9 mouse cellular contexts compared by ENCODE assay signal in the genomic region with DNA sequence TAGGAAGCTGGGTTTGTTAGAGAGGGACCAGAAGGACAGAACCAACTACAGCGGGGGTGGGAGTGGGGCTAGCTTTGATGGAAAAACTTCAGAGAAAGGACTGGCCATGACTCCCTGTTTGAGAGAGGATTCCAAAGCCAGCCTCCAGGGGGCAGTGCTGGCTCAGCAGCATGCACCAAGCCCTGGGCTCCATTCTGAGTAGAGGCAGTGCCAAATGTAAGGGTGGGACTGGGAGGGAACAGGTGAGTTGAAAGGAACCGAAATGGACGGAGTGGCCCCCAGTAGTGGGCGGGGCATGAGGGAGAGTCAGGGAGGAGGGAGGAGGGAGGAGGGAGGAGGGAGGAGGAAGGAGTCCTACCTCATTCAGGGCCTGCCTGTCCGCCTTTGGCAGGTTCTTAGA. TPM values are rescaled to one million over a fixed set of nuclear protein-coding genes. Genes with fewer than 3 reads are reported as not detected.
DNase-seq lines count a peak whose midpoint lies in the region; ATAC-seq and TF ChIP-seq lines count a peak whose summit lies in the region.
"Had no signal": no experiment of that assay in that cellular context is flagged by ENCODE, and none has a peak within 500 bp of the region (broad histone marks: within the 10 kb centered on the region; RNA-seq: fewer than 3 reads in every experiment).

No protein-coding gene starts in this region.

- H3K9me3 ChIP-seq in hindbrain, embryonic 10.5 days, result no peaks in the 10 kb centered on the region
- no peaks in the 10 kb centered on the region for H3K9me3 ChIP-seq in hindbrain, embryonic 16.5 days (ENCODE audit: control insufficient read depth, low read length)
- H3K9me3 ChIP-seq: embryonic facial prominence, embryonic 12.5 days had no signal

- H3K27ac ChIP-seq in hindbrain, embryonic 10.5 days, result no peak overlapping the region
- H3K27ac ChIP-seq in hindbrain, embryonic 16.5 days (ENCODE audit: low read depth, low read length), result no peak overlapping the region
- H3K27ac ChIP-seq in olfactory bulb, adult 2 months (ENCODE audit: insufficient read depth, low read depth, low read length), result no peak overlapping the region
- H3K27ac ChIP-seq: embryonic facial prominence, embryonic 12.5 days had no signal

- peak; percentile 55 for DNase-seq in hindbrain, embryonic 10.5 days (ENCODE audit: low spot score)
- DNase-seq in A20 (ENCODE audit: low read depth, low spot score) (peak; percentile 52), MN1 (ENCODE audit: low spot score) (peak; percentile 59)
- DNase-seq in cerebellum, postnatal 25 days, result peak; percentile 72 to 83
- peak; percentile 59 to 71 for DNase-seq in left cerebral cortex, postnatal 25 days (ENCODE audit: low spot score in 2 of 2)
- no peak for DNase-seq in gastrocnemius, postnatal 4 days (ENCODE audit: low spot score in 2 of 2)

- WGBS in hindbrain, embryonic 10.5 days, result 17% methylated on average over 5 of the region's 5 CpGs
- 24% methylated on average over 5 of the region's 5 CpGs for WGBS in hindbrain, embryonic 16.5 days
- WGBS in olfactory bulb, adult 2 months, result 24% methylated on average over 4 of the region's 5 CpGs

- H3K36me3 ChIP-seq in hindbrain, embryonic 10.5 days, result peaks cover 63% of the 10 kb centered on the region
- peaks cover 39% of the 10 kb centered on the region for H3K36me3 ChIP-seq in hindbrain, embryonic 16.5 days (ENCODE audit: control insufficient read depth, insufficient read depth, low read length)

- intact Hi-C loops in left cerebral cortex, postnatal 25 days (cut with DNase I), result loop anchor here (5.0 kb wide), 1 partner anchor 52 kb away; the partner anchor contains the start of gene Prodh2

- H3K4me1 ChIP-seq in hindbrain, embryonic 10.5 days (replicated peaks), result peaks cover 31% of the 10 kb centered on the region
- peaks cover 10% of the 10 kb centered on the region for H3K4me1 ChIP-seq in hindbrain, embryonic 16.5 days (ENCODE audit: control insufficient read depth, insufficient read depth, low read depth, low read length)
- H3K4me1 ChIP-seq in olfactory bulb, adult 2 months (ENCODE audit: control insufficient read depth, insufficient read depth, low read length), result peaks cover 37% of the 10 kb centered on the region

- peaks cover 81% of the 10 kb centered on the region for H3K27me3 ChIP-seq in hindbrain, embryonic 10.5 days (ENCODE audit: insufficient read depth, poor library complexity, severe bottlenecking)
- H3K27me3 ChIP-seq in hindbrain, embryonic 16.5 days (replicated peaks; ENCODE audit: control insufficient read depth, insufficient read depth, low read length), result no peaks in the 10 kb centered on the region

- no peak overlapping the region for H3K9ac ChIP-seq in hindbrain, embryonic 16.5 days (ENCODE audit: low read depth, low read length)
- H3K9ac ChIP-seq: embryonic facial prominence, embryonic 12.5 days had no signal

- TF ChIP-seq CTCF in olfactory bulb, adult 2 months (IDR thresholded peaks at IDR 0.05; ENCODE audit: insufficient read depth, low read depth, low read length), result peak; percentile 77

- H3K4me2 ChIP-seq in hindbrain, embryonic 16.5 days (ENCODE audit: low read length), result no peak overlapping the region
- H3K4me2 ChIP-seq: embryonic facial prominence, embryonic 12.5 days had no signal

- ATAC-seq in hindbrain, embryonic 16.5 days, result no peak

- TF ChIP-seq POLR2A in olfactory bulb, adult 2 months (IDR thresholded peaks at IDR 0.05; ENCODE audit: insufficient read depth, low read depth, low read length), result no peak

- no peak overlapping the region for H3K4me3 ChIP-seq in hindbrain, embryonic 10.5 days
- no peak overlapping the region for H3K4me3 ChIP-seq in hindbrain, embryonic 16.5 days (ENCODE audit: low read length)
- no peak overlapping the region for H3K4me3 ChIP-seq in olfactory bulb, adult 2 months (ENCODE audit: insufficient read depth, low read depth, low read length)
- H3K4me3 ChIP-seq: embryonic facial prominence, embryonic 12.5 days had no signal

RNA-seq across cellular contexts. Expression of gene Aplp1, which starts 4.6 kb away (rescaled TPM):
- polyA plus RNA-seq in hindbrain, embryonic 10.5 days (2016; fragmentation: Nextera tagmentation; extraction: Ambion mirVana), result 69.7 and 184 TPM in 2 replicates
- 742 and 752 TPM in 2 replicates for polyA plus RNA-seq in hindbrain, embryonic 16.5 days (2015; fragmentation: Nextera tagmentation; extraction: Ambion mirVana)
- total RNA-seq in left cerebral cortex, postnatal 25 days (2021), result 1,000 to 10,000 TPM; 1,270 to 1,289 TPM
- 174 TPM in 1 of 2 replicates, not detected in the other for polyA plus RNA-seq in olfactory bulb, adult 2 months (2012; ENCODE audit: insufficient read depth, insufficient read length, low replicate concordance, missing spikeins)
- total RNA-seq in gastrocnemius, postnatal 4 days (2021), result 1 to 10 TPM; 3.5 to 4.2 TPM

RNA-seq across cellular contexts. Expression of gene Kirrel2, which starts 16.8 kb away (rescaled TPM):
- polyA plus RNA-seq in hindbrain, embryonic 10.5 days (2016; fragmentation: Nextera tagmentation; extraction: Ambion mirVana), result 11.8 and 35.0 TPM in 2 replicates
- polyA plus RNA-seq in hindbrain, embryonic 16.5 days (2015; fragmentation: Nextera tagmentation; extraction: Ambion mirVana), result 3.0 and 4.2 TPM in 2 replicates
- 10 to 100 TPM; 11.4 to 11.7 TPM for total RNA-seq in left cerebral cortex, postnatal 25 days (2021)
- not detected in 2 replicates for polyA plus RNA-seq in olfactory bulb, adult 2 months (2012; ENCODE audit: insufficient read depth, insufficient read length, low replicate concordance, missing spikeins)
- under 1 TPM; 0.39 to 0.93 TPM for total RNA-seq in gastrocnemius, postnatal 4 days (2021)

RNA-seq across cellular contexts. Expression of gene Nphs1, which starts 17.4 kb away (rescaled TPM):
- polyA plus RNA-seq in hindbrain, embryonic 10.5 days (2016; fragmentation: Nextera tagmentation; extraction: Ambion mirVana), result 1.7 and 4.2 TPM in 2 replicates
- 0.98 and 1.7 TPM in 2 replicates for polyA plus RNA-seq in hindbrain, embryonic 16.5 days (2015; fragmentation: Nextera tagmentation; extraction: Ambion mirVana)
- 1 to 10 TPM in 1 of 2 experiments, under 1 TPM in 1; 0.78 to 1.5 TPM for total RNA-seq in left cerebral cortex, postnatal 25 days (2021)
- not detected in 2 replicates for polyA plus RNA-seq in olfactory bulb, adult 2 months (2012; ENCODE audit: insufficient read depth, insufficient read length, low replicate concordance, missing spikeins)
- not detected for total RNA-seq in gastrocnemius, postnatal 4 days (2021)

RNA-seq across cellular contexts. Expression of gene Nfkbid, which starts 19.2 kb away (rescaled TPM):
- 1.5 and 1.7 TPM in 2 replicates for polyA plus RNA-seq in hindbrain, embryonic 10.5 days (2016; fragmentation: Nextera tagmentation; extraction: Ambion mirVana)
- 2.5 and 2.9 TPM in 2 replicates for polyA plus RNA-seq in hindbrain, embryonic 16.5 days (2015; fragmentation: Nextera tagmentation; extraction: Ambion mirVana)
- 1 to 10 TPM; 2.6 to 2.7 TPM for total RNA-seq in left cerebral cortex, postnatal 25 days (2021)
- polyA plus RNA-seq in olfactory bulb, adult 2 months (2012; ENCODE audit: insufficient read depth, insufficient read length, low replicate concordance, missing spikeins), result not detected in 2 replicates
- total RNA-seq in gastrocnemius, postnatal 4 days (2021), result under 1 TPM; 0.56 to 0.67 TPM

RNA-seq across cellular contexts. Expression of gene Hcst, which starts 21.0 kb away (rescaled TPM):
- polyA plus RNA-seq in hindbrain, embryonic 10.5 days (2016; fragmentation: Nextera tagmentation; extraction: Ambion mirVana), result 0.55 and 0.57 TPM in 2 replicates
- polyA plus RNA-seq in hindbrain, embryonic 16.5 days (2015; fragmentation: Nextera tagmentation; extraction: Ambion mirVana), result 0.95 and 0.97 TPM in 2 replicates
- 1 to 10 TPM in 1 of 2 experiments, not detected in 1; 1.2 TPM for total RNA-seq in left cerebral cortex, postnatal 25 days (2021)
- not detected in 2 replicates for polyA plus RNA-seq in olfactory bulb, adult 2 months (2012; ENCODE audit: insufficient read depth, insufficient read length, low replicate concordance, missing spikeins)
- under 1 TPM in 1 of 2 experiments, not detected in 1; 0.74 TPM for total RNA-seq in gastrocnemius, postnatal 4 days (2021)

Comparison
In these comparisons a context has a peak if more than half of its experiments do, and no peak if none do; other contexts are left out.
1. DNase-seq: peak in hindbrain, embryonic 10.5 days (single experiment), A20 (single experiment), MN1 (single experiment), cerebellum, postnatal 25 days (2 of 2) and left cerebral cortex, postnatal 25 days (2 of 2); none in gastrocnemius, postnatal 4 days (0 of 2).